Mouse (Mus musculus): ENCODE measurements around the gene Sox5.

The Sox5 gene

GRCm38 (mm10) chr6:144074826-144075225 is 707.0 kb downstream of the Sox5 start:
- DNase-seq: no peak

- no peak for DNase-seq
Measured at GRCm38 (mm10) chr6:144070461-144070860, 711.3 kb downstream of the Sox5 start.

- DNase-seq: no peak
Measured at GRCm38 (mm10) chr6:144067491-144067890, 714.3 kb downstream of the Sox5 start.

GRCm38 (mm10) chr6:144062428-144062827 is 719.3 kb downstream of the Sox5 start:
- DNase-seq: no peak

GRCm38 (mm10) chr6:144061814-144062213 is 720.0 kb downstream of the Sox5 start:
- DNase-seq: no peak

GRCm38 (mm10) chr6:144057098-144057632 is 724.6 kb downstream of the Sox5 start:
- DNase-seq: no peak

- peak; percentile 6 for DNase-seq
Measured at GRCm38 (mm10) chr6:144056252-144057097, 725.3 kb downstream of the Sox5 start.

- DNase-seq: no peak
Measured at GRCm38 (mm10) chr6:144052487-144052886, 729.3 kb downstream of the Sox5 start.

- no peak for DNase-seq
Measured at GRCm38 (mm10) chr6:144051316-144051715, 730.5 kb downstream of the Sox5 start.

GRCm38 (mm10) chr6:144048201-144048924 is 733.4 kb downstream of the Sox5 start:
- DNase-seq: no peak

GRCm38 (mm10) chr6:144045503-144045902 is 736.3 kb downstream of the Sox5 start:
- no peak for DNase-seq

- DNase-seq: no peak
Measured at GRCm38 (mm10) chr6:144044381-144044780, 737.4 kb downstream of the Sox5 start.

- DNase-seq: no peak
Measured at GRCm38 (mm10) chr6:144042936-144043335, 738.8 kb downstream of the Sox5 start.

GRCm38 (mm10) chr6:144041941-144042340 is 739.8 kb downstream of the Sox5 start:
- DNase-seq: no peak

GRCm38 (mm10) chr6:144041188-144041587 is 740.6 kb downstream of the Sox5 start:
- DNase-seq: no peak

GRCm38 (mm10) chr6:144040349-144040748 is 741.4 kb downstream of the Sox5 start:
- no peak for DNase-seq

- no peak for DNase-seq
Measured at GRCm38 (mm10) chr6:144039221-144039620, 742.6 kb downstream of the Sox5 start.

GRCm38 (mm10) chr6:144033191-144033590 is 748.6 kb downstream of the Sox5 start:
- no peak for DNase-seq

- DNase-seq: no peak
Measured at GRCm38 (mm10) chr6:144016929-144017328, 764.8 kb downstream of the Sox5 start.

GRCm38 (mm10) chr6:144011880-144012524 is 769.8 kb downstream of the Sox5 start:
- no peak for DNase-seq

- no peak for DNase-seq
Measured at GRCm38 (mm10) chr6:144010995-144011394, 770.8 kb downstream of the Sox5 start.

- DNase-seq: no peak
Measured at GRCm38 (mm10) chr6:144010285-144010684, 771.5 kb downstream of the Sox5 start.

- DNase-seq: no peak
Measured at GRCm38 (mm10) chr6:144005132-144005531, 776.6 kb downstream of the Sox5 start.

All from kidney, adult 18-20 months (tissue).